Mouse (Mus musculus): ENCODE measurements around the gene Anxa2. TPM values are rescaled to one million over a fixed set of nuclear protein-coding genes. Genes with fewer than 3 reads are reported as not detected.

Gene Anxa2
- polyA plus RNA-seq, 1 experiment from 2014 or later = 198 TPM

DNA sequence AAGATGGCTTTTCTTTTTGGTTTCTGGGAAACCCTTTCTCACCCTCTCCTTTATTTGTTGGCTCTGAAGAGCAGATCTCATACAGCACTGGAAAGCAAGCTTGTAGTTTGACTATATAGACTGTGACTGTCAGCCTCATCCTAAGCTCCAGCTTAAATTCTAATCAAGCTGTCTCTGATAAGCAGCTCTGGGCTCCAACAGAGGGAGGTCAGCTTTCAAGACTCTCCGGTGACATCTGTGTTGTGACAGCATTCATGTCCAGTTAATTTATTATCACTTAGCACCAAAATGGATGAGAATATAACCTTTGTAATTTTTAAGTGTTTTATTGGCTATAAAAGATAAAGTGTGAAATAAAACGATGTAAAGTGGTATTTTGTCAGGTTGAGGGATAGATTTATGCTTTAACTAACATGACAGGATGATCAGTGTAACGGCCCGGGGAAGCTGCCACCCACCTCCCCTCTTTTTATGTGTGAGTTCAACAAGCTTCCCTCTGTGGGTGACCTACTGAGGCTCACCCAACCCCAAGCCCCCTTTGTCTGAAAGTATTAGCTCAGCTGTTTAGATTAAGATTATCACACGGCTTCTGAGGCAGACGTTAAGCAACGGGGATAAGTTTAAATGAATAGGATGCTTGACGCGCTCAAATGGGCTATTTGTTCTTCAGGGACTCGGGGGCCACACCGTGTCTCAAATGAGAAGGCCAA is 58.6 kb downstream of the Anxa2 start:
- Histone ChIP-seq H3K27ac (ENCODE audit: low read length) (no peak overlapping the region), H3K9me3 (replicated peaks; ENCODE audit: control insufficient read depth, low read length) (no peaks in the 10 kb centered on the region), H3K27me3 (ENCODE audit: control insufficient read depth, insufficient read depth, low read depth, low read length) (peaks cover 3% of the 10 kb centered on the region), H3K4me2 (ENCODE audit: low read depth, low read length) (no peak overlapping the region), H3K4me3 (ENCODE audit: low read depth, low read length) (no peak overlapping the region), H3K4me1 (ENCODE audit: control insufficient read depth, low read depth, low read length) (no peaks in the 10 kb centered on the region), H3K36me3 (ENCODE audit: control insufficient read depth, insufficient read depth) (no peaks in the 10 kb centered on the region), H3K9ac (ENCODE audit: low read depth, low read length) (no peak overlapping the region)
- 59% methylated on average over 11 of the region's 11 CpGs for WGBS (ENCODE audit: insufficient replicate concordance)
- ATAC-seq (ENCODE audit: low read depth) = no peak

- Histone ChIP-seq H3K9ac (ENCODE audit: low read depth, low read length) (no peak overlapping the region), H3K9me3 (replicated peaks; ENCODE audit: control insufficient read depth, low read length) (no peaks in the 10 kb centered on the region), H3K27me3 (ENCODE audit: control insufficient read depth, insufficient read depth, low read depth, low read length) (no peaks in the 10 kb centered on the region), H3K36me3 (ENCODE audit: control insufficient read depth, insufficient read depth) (no peaks in the 10 kb centered on the region), H3K27ac (ENCODE audit: low read length) (no peak overlapping the region), H3K4me1 (ENCODE audit: control insufficient read depth, low read depth, low read length) (no peaks in the 10 kb centered on the region), H3K4me2 (ENCODE audit: low read depth, low read length) (no peak overlapping the region), H3K4me3 (ENCODE audit: low read depth, low read length) (no peak overlapping the region)
- 67% methylated on average over 1 of the region's 1 CpGs for WGBS (ENCODE audit: insufficient replicate concordance)
- no peak for ATAC-seq (ENCODE audit: low read depth)
Observed at GRCm38 (mm10) chr9:69512726-69513125, 59.3 kb downstream of the Anxa2 start.

GRCm38 (mm10) chr9:69514206-69514605 is 60.8 kb downstream of the Anxa2 start:
- Histone ChIP-seq H3K36me3 (ENCODE audit: control insufficient read depth, insufficient read depth) (no peaks in the 10 kb centered on the region), H3K4me2 (ENCODE audit: low read depth, low read length) (no peak overlapping the region), H3K4me1 (ENCODE audit: control insufficient read depth, low read depth, low read length) (no peaks in the 10 kb centered on the region), H3K27me3 (ENCODE audit: control insufficient read depth, insufficient read depth, low read depth, low read length) (no peaks in the 10 kb centered on the region), H3K9ac (ENCODE audit: low read depth, low read length) (no peak overlapping the region), H3K27ac (ENCODE audit: low read length) (no peak overlapping the region), H3K9me3 (replicated peaks; ENCODE audit: control insufficient read depth, low read length) (no peaks in the 10 kb centered on the region), H3K4me3 (ENCODE audit: low read depth, low read length) (no peak overlapping the region)
- no peak for ATAC-seq (ENCODE audit: low read depth)
- WGBS (ENCODE audit: insufficient replicate concordance) = 54% methylated on average over 8 of the region's 8 CpGs

GRCm38 (mm10) chr9:69515416-69515815 is 62.0 kb downstream of the Anxa2 start:
- no peak for ATAC-seq (ENCODE audit: low read depth)
- Histone ChIP-seq H3K27ac (ENCODE audit: low read length) (no peak overlapping the region), H3K36me3 (ENCODE audit: control insufficient read depth, insufficient read depth) (no peaks in the 10 kb centered on the region), H3K27me3 (ENCODE audit: control insufficient read depth, insufficient read depth, low read depth, low read length) (no peaks in the 10 kb centered on the region), H3K4me1 (ENCODE audit: control insufficient read depth, low read depth, low read length) (no peaks in the 10 kb centered on the region), H3K9ac (ENCODE audit: low read depth, low read length) (no peak overlapping the region), H3K4me2 (ENCODE audit: low read depth, low read length) (no peak overlapping the region), H3K4me3 (ENCODE audit: low read depth, low read length) (no peak overlapping the region), H3K9me3 (replicated peaks; ENCODE audit: control insufficient read depth, low read length) (no peaks in the 10 kb centered on the region)
- WGBS (ENCODE audit: insufficient replicate concordance) = 70% methylated on average over 7 of the region's 7 CpGs

- Histone ChIP-seq H3K36me3 (ENCODE audit: control insufficient read depth, insufficient read depth) (no peaks in the 10 kb centered on the region), H3K27ac (ENCODE audit: low read length) (no peak overlapping the region), H3K4me3 (ENCODE audit: low read depth, low read length) (no peak overlapping the region), H3K9me3 (replicated peaks; ENCODE audit: control insufficient read depth, low read length) (no peaks in the 10 kb centered on the region), H3K4me2 (ENCODE audit: low read depth, low read length) (no peak overlapping the region), H3K4me1 (ENCODE audit: control insufficient read depth, low read depth, low read length) (no peaks in the 10 kb centered on the region), H3K27me3 (ENCODE audit: control insufficient read depth, insufficient read depth, low read depth, low read length) (no peaks in the 10 kb centered on the region), H3K9ac (ENCODE audit: low read depth, low read length) (no peak overlapping the region)
- 66% methylated on average over 20 of the region's 20 CpGs for WGBS (ENCODE audit: insufficient replicate concordance)
- no peak for ATAC-seq (ENCODE audit: low read depth)
Observed at GRCm38 (mm10) chr9:69517387-69518035, 64.1 kb downstream of the Anxa2 start.

Small RNA genes within 50 kb of the gene (microRNA-seq; reads per million reads assigned to microRNA genes)
- gene Mir3109 = 2.2 reads per million

Other genes starting within 250 kb of the Anxa2 start
- gene Ice2, start 55.7 kb upstream of the Anxa2 start, polyA plus RNA-seq (2015; fragmentation: Nextera tagmentation; extraction: Ambion mirVana) = 5.9 and 6.1 TPM in 2 replicates